Mouse (Mus musculus) forebrain, embryonic 11.5 days (tissue): ENCODE data around the gene Olfml2a. TPM values are rescaled to one million over a fixed set of nuclear protein-coding genes. Genes with fewer than 3 reads are reported as not detected.

Source experiments
- ATAC-seq: fragments of 200-750 bp; cut with Nextera tagmentation; replicated peaks from 2 replicates; pipeline ENCODE4 v1.8.0; 2017; ENCODE audit warnings: moderate TSS enrichment; ENCODE audit not compliant: low FRiP score
- DNase-seq: peaks from one replicate; pipeline ENCODE4 v3.0.0-alpha.2; 2017; ENCODE audit warnings: low spot score
- H3K27ac ChIP-seq: fragments of 300-500 bp; sonication (generic); 2 replicates; pipeline ENCODE4 v1.5.1; 2014; ENCODE audit warnings: low read depth, low read length
- H3K27me3 ChIP-seq: fragments of 300-500 bp; sonication (generic); 2 replicates; pipeline ENCODE4 v1.6.1; 2014; ENCODE audit warnings: mild to moderate bottlenecking, low read length, mixed read lengths; ENCODE audit not compliant: control insufficient read depth, insufficient read depth
- H3K36me3 ChIP-seq: fragments of 300-500 bp; sonication (generic); 2 replicates; pipeline ENCODE4 v1.6.1; 2014; ENCODE audit warnings: mild to moderate bottlenecking, low read length, moderate library complexity, mixed read lengths; ENCODE audit not compliant: control insufficient read depth, insufficient read depth
- H3K4me1 ChIP-seq: fragments of 300-500 bp; sonication (generic); replicated peaks from 2 replicates; pipeline ENCODE4 v1.6.1; 2014; ENCODE audit warnings: low read length, mixed read lengths; ENCODE audit not compliant: control insufficient read depth, insufficient read depth
- H3K4me2 ChIP-seq: fragments of 300-500 bp; sonication (generic); 2 replicates; pipeline ENCODE4 v1.6.1; 2014; ENCODE audit warnings: low read depth, mild to moderate bottlenecking, low read length, moderate library complexity, mixed read lengths; ENCODE audit not compliant: severe bottlenecking
- H3K4me3 ChIP-seq: fragments of 300-500 bp; sonication (generic); 2 replicates; pipeline ENCODE4 v1.5.1; 2014; ENCODE audit warnings: low read depth, low read length
- H3K9ac ChIP-seq: fragments of 300-500 bp; sonication (generic); 2 replicates; pipeline ENCODE4 v1.6.1; 2014; ENCODE audit warnings: low read length
- H3K9me3 ChIP-seq: fragments of 300-500 bp; sonication (generic); 2 replicates; pipeline ENCODE4 v1.6.1; 2016; ENCODE audit warnings: low read length, mixed read lengths; ENCODE audit not compliant: control insufficient read depth
- WGBS: fragments of 180-500 bp; shearing (Covaris S2); extraction: QIAGEN DNeasy Blood & Tissue Kit; methylation state at CpG from one replicate; pipeline ENCODE4 v1.1.7; 2014; 5-methylcytosine and 5-hydroxymethylcytosine counted together
- polyA plus RNA-seq: library from polyadenylated mRNA; unstranded; fragments of >200 nt; fragmentation: Nextera tagmentation; extraction: Ambion mirVana; gene quantifications from 2 replicates; pipeline ENCODE4 v1.2.1, GENCODE M21; 2014

Olfml2a gene
- polyA plus RNA-seq, 1 experiment from 2014 or later, result 2.6 TPM

DNA sequence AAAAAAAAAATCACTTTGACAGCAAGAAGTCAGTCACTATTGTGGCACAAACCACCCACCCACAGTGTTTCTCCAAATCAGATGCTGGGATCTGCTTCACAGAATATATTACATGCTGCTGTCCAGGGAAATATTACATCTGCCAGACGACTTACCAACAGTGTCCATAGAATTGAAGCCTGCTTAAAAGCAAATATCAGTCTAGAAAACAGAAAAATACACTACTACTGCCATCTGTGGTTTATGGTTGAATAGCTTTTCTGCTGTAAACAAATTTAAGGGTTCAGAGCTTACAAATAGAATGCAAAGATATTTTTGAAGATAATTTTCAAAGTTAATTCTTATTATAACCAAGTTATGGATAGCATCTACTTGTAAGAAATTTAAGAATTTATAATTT lies 10.4 kb upstream of the Olfml2a start:
- Histone ChIP-seq H3K9me3 (no peaks in the 10 kb centered on the region), H3K4me1 (peaks cover 10% of the 10 kb centered on the region; the same call in 1 of the 2 replicates)
- WGBS, result 36% methylated on average over 1 of the region's 1 CpGs

DNA sequence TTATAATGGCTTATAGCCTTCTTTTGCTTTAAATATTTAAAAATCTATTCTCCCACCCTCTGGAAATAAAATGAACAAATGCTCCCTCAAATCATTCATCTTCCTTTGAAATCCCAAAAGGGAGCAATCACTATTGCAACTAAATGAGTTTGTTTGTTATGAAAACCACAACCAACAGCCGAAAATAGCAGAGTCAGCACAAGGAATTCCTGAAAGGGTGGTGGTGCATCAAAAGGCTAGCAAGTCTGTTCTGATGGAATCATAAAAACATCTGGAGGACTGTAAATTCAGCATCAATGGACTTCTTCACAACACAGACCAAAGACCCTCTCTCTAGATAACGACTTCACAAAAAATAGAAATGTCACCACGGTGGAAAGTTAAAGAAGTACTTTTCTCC lies 8.3 kb upstream of the Olfml2a start:
- WGBS, result 17% methylated on average over 3 of the region's 3 CpGs
- H3K36me3 ChIP-seq, result no peaks in the 10 kb centered on the region
- H3K4me1 ChIP-seq, result peaks cover 8% of the 10 kb centered on the region; the same call in 1 of the 2 replicates
- H3K27me3 ChIP-seq, result peaks cover 2% of the 10 kb centered on the region; the same call in 1 of the 2 replicates
- no peaks in the 10 kb centered on the region for H3K9me3 ChIP-seq
- H3K4me3 ChIP-seq, result no peak overlapping the region
- H3K27ac ChIP-seq, result no peak overlapping the region
- no peak overlapping the region for H3K9ac ChIP-seq
- H3K4me2 ChIP-seq, result no peak overlapping the region
- ATAC-seq (no peak), DNase-seq (no peak)

More for the DNA sequence above, 10.4 kb upstream of the Olfml2a start:
- no peak for ATAC-seq
- H3K9ac ChIP-seq, result no peak overlapping the region
- no peaks in the 10 kb centered on the region for H3K36me3 ChIP-seq
- H3K27me3 ChIP-seq, result peaks cover 2% of the 10 kb centered on the region; the same call in 1 of the 2 replicates
- H3K4me3 ChIP-seq, result no peak overlapping the region
- no peak for DNase-seq
- no peak overlapping the region for H3K4me2 ChIP-seq
- no peak overlapping the region for H3K27ac ChIP-seq

DNA sequence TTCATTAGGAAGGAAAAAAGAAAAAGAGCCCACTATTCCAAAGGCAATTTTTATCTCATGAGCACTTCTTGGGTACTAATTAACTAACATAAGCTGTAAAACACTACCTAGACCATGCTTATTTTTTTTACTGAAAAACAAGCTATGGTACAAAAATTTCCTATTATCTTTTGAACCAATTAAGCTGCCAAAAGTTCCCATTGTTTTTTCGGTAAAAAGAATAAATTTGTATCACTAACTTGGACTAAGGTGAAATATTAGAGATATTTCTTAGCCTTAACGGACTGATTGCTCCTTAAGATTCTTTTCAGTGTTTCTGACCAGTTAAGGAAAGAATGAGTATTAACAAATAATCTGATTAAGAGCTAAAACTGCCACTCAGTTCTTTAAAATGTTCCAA lies 7.9 kb upstream of the Olfml2a start:
- DNase-seq, result no peak
- H3K27ac ChIP-seq, result no peak overlapping the region
- H3K36me3 ChIP-seq, result no peaks in the 10 kb centered on the region
- no peak overlapping the region for H3K4me3 ChIP-seq
- 20% methylated on average over 2 of the region's 2 CpGs for WGBS
- no peak overlapping the region for H3K9ac ChIP-seq
- peaks cover 2% of the 10 kb centered on the region; the same call in 1 of the 2 replicates for H3K27me3 ChIP-seq
- H3K4me2 ChIP-seq, result no peak overlapping the region
- no peak for ATAC-seq
- no peaks in the 10 kb centered on the region for H3K9me3 ChIP-seq
- H3K4me1 ChIP-seq, result peaks cover 8% of the 10 kb centered on the region; the same call in 1 of the 2 replicates

DNA sequence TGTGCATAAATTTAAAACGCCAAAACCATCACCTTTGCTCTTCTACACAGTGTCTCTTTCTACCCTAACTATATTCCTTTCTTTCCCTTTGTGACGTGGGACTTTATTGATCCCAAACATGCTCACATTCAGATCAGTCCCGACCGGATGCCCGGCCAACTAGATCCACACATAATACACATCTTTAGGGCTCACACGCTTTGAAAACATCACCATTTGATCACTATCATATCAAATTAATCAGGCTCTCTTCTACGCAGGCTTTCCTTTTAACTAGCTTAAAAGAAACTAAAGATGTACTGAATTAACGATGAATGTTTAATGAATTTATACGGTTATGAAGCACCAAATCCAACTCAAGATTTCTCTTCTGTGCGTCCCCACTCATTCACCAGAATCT lies 7.2 kb upstream of the Olfml2a start:
- no peaks in the 10 kb centered on the region for H3K9me3 ChIP-seq
- peaks cover 2% of the 10 kb centered on the region; the same call in 1 of the 2 replicates for H3K27me3 ChIP-seq
- H3K27ac ChIP-seq, result no peak overlapping the region
- H3K4me2 ChIP-seq, result peak overlapping the region; percentile 99
- peak overlapping the region; percentile 77 for H3K9ac ChIP-seq
- H3K4me3 ChIP-seq, result peak overlapping the region; percentile 83
- DNase-seq, result no peak
- ATAC-seq, result no peak
- peaks cover 8% of the 10 kb centered on the region; the same call in 1 of the 2 replicates for H3K4me1 ChIP-seq
- WGBS, result under 1% methylated on average over 10 of the region's 10 CpGs
- H3K36me3 ChIP-seq, result no peaks in the 10 kb centered on the region

DNA sequence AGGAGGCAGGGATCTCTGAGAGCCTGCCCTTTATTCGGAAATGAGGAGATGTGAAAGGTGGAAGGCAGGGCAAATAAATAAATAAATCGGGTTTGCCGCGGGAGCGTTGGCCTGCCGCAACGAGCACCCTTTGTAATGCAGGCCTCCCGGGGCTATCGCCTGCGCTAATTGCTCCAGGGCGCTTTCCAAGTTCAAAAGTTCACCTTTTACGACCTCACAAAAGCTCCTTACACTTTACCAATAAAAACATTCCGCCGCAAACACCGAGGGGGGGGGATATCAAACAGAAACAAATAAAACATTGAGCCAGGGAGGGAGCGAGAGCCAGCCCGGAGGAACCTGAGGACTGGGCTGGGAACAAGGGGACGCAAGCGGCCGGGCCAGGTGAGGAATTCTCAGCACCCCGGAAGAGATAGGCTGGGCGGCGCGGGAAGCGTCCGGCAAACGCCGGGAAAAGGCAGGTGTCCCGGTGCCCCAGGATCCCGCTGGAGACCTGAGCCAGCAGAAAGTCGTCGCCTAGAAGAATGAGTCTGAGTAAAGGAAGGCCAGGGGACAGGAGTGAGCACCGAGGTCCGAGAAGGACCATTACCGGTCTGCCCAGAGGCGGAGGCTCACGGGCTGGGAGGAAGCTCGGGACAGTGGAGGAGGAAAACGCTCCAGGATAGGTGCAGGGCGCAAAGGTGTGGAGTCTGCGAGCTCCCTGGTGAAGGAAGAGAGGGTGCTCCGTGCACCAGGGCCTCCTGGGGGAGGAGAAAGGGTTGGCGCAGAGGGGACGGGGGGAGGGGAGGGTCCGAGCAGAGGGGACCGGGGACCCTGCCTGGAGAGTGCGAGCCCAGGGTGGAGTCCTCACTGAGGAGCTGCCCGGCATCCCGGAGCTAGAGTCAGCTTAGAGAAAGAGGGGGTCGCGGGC lies 6.4 kb upstream of the Olfml2a start:
- peak; percentile 62 for ATAC-seq

DNA sequence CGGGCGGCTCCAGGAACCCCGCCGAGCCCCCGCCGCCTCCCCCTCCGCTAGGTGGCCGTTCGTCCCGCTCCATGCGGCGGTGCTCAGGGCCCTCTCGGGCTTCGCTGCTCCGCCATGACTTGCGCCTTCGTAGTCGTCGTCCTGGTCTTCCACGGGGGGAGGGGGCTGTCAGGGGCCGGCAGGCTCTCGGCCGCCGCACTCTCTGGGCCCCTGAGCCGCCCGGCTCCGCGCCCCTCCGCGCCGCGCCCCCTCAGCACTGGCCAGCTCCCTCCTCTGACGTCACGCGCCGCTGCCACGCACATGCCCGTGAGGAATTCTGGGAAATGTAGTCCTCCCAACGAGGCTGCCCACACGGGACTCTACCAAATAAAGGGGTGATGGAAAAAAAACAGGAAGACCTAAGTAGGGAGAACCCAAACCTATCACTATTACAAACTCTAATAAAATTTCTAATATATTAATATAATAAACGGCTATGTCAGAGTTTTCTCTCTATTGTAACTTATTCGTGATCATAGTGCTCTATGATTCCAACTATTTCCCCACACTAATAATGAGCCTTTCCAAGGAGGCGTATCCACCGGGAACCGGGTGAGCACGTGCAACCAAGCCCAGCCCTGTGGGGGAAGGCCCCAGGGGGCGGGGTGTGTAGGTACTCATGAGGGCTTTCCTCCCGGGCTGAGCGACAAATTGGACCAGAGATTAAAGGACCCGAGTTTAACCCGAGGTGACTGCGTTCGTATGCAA lies 5.5 kb upstream of the Olfml2a start:
- peak overlapping the region; percentile 77 for H3K9ac ChIP-seq
- under 1% methylated on average over 37 of the region's 53 CpGs for WGBS
- H3K27me3 ChIP-seq, result peaks cover 2% of the 10 kb centered on the region; the same call in 1 of the 2 replicates
- peak overlapping the region; percentile 83 for H3K4me3 ChIP-seq
- peak; percentile 95 for DNase-seq
- ATAC-seq, result peak; percentile 93
- no peak overlapping the region for H3K27ac ChIP-seq
- peaks cover 8% of the 10 kb centered on the region; the same call in 1 of the 2 replicates for H3K4me1 ChIP-seq
- no peaks in the 10 kb centered on the region for H3K9me3 ChIP-seq
- H3K4me2 ChIP-seq, result peak overlapping the region; percentile 99
- no peaks in the 10 kb centered on the region for H3K36me3 ChIP-seq

More for the DNA sequence above, 6.4 kb upstream of the Olfml2a start:
- Histone ChIP-seq H3K36me3 (no peaks in the 10 kb centered on the region), H3K9ac (peak overlapping the region; percentile 77), H3K4me2 (peak overlapping the region; percentile 99), H3K27me3 (peaks cover 2% of the 10 kb centered on the region; the same call in 1 of the 2 replicates), H3K9me3 (no peaks in the 10 kb centered on the region), H3K4me1 (peaks cover 8% of the 10 kb centered on the region; the same call in 1 of the 2 replicates), H3K27ac (no peak overlapping the region), H3K4me3 (peak overlapping the region; percentile 83)
- under 1% methylated on average over 51 of the region's 51 CpGs for WGBS
- peak; percentile 66 for DNase-seq

DNA sequence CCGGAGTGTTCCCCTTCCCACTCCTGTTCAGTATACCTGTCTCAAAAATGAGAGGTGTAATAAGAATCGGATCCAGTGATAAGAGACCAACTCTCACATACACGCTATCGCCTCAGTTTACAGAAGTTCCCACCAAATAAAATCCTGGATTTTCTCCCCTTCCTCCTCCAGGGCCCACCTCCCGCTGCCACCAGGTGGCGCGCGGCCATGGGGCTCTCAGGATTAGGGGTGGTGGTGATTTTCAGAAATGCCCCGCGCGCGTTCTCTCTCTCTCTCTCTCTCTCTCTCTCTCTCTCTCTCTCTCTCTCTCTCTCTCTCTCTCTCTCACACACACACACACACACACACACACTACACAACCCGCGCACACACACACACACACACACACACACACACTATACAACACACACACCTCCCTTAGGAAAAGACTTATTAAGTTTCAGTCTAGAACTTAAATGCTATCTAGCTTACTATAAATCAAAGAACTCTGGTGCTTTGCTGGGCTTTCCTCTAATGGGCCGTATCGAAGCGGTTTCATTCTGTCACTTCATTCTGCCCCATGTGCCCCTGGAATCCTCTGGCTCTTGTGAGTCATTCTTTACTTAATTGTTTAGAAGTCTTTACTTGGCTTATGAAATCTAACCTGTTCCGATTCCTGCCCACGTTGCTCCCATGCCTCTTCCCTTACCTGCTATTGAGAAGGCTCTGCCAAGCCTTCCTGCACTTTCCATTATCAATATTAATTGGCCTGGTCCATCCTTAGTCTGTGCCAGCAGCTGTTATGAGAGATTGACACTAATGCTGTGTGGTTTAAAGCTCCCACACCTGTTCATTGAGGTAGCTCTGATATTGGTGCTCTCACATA lies 4.4 kb upstream of the Olfml2a start, which contains the start of gene Nr6a1:
TSS of gene Nr6a1 (minus strand) at position 574 of the 865 bp plus-strand sequence.
- H3K36me3 ChIP-seq, result no peaks in the 10 kb centered on the region
- peak; percentile 34 for ATAC-seq
- peaks cover 2% of the 10 kb centered on the region; the same call in 1 of the 2 replicates for H3K27me3 ChIP-seq
- peak; percentile 86 for DNase-seq
- WGBS, result 11% methylated on average over 19 of the region's 19 CpGs
- peaks cover 11% of the 10 kb centered on the region; the same call in 1 of the 2 replicates for H3K4me1 ChIP-seq
- no peak within 1 kb of the TSS for H3K9ac ChIP-seq
- peak within 1 kb of the TSS; percentile 46 for H3K4me2 ChIP-seq
- H3K27ac ChIP-seq, result no peak within 1 kb of the TSS
- no peaks in the 10 kb centered on the region for H3K9me3 ChIP-seq
- peak within 1 kb of the TSS; percentile 83 for H3K4me3 ChIP-seq
